Mouse (Mus musculus): ENCODE results near the gene Gm20388. TPM values are rescaled to one million over a fixed set of nuclear protein-coding genes. Genes with fewer than 3 reads are reported as not detected.

The Gm20388 gene
- total RNA-seq, 2 experiments from 2014 or later = 10.7 TPM; not detected in 1

DNA sequence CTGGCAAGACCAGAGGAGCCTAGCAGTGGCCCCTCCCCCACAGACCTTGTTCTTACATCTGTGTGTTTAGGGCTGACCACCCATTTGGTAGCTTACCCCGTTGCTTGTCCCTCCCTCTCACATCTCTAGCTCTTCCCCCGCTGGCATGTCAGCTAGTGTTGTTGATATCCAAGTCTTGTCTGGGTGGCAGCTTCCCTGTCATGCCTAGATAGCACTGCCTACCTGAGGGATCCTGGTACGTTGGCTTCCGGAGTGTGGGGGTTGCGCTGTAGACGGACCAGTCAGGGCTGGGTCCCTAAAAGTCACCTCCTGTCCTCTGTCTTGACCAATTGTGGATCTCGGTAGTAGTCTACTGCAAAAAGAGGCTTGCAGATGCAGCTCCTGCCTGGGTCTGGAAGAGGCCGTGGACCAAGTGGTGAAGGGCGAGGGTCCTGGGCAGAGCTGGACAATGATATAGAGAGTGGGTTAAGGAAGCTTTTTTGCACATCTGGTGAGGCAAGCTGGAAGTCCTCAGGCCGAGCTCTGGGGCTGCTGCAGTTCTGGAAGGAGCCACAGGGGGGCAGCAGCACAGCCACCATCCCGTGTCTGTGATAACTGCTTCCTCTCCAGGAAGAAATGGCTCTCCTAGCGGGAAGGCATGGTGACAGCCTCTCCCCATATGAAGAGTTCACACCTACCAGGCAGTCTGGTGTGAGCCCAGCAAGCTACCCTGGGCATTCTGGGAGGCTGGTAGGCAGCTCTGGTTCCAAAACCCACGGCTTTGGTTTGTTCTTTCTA is 659.5 kb downstream of the Gm20388 start:
- DNase-seq (ENCODE audit: low spot score in 2 of 2) = peak; percentile 71 to 88

DNA sequence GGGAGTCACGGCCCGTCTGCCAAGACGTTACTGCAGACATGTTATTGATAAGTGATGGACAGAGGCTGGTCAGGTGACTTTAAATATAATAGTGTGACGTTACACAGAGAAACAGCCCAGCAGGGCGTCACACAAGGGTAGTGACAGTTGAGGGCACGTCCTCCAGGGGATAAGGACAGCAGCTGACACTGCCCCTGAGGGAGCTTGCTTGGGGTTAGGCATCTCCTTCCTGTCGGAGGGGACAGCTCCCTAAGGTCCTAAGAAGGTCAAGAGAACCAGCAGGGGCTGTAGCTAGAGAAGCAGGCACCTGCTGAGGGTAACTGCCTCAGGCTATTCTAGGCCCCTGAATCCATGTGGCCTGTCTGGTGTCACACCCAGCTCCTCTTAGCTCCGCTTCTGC is 660.9 kb downstream of the Gm20388 start:
- DNase-seq (ENCODE audit: low spot score in 2 of 2) = no peak

DNA sequence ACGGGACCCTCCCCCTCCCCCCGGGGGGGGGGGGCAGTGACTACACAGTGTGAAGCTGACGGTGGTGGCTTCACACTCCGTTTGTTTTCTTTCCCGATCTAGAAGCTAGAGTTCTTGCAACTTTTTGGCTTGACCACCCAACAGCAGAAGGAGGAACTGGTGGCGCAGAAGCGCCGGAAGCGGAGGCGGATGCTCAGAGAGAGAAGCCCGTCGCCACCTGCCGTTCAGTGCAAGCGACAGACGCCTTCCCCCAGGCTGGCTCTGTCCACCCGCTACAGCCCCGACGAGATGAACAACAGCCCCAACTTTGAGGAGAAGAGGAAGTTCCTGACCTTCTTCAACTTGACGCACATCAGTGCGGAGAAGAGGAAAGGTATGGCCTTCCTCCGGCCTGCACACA is 661.9 kb downstream of the Gm20388 start:
- DNase-seq (ENCODE audit: low spot score in 2 of 2) = peak; percentile 78 to 88

DNA sequence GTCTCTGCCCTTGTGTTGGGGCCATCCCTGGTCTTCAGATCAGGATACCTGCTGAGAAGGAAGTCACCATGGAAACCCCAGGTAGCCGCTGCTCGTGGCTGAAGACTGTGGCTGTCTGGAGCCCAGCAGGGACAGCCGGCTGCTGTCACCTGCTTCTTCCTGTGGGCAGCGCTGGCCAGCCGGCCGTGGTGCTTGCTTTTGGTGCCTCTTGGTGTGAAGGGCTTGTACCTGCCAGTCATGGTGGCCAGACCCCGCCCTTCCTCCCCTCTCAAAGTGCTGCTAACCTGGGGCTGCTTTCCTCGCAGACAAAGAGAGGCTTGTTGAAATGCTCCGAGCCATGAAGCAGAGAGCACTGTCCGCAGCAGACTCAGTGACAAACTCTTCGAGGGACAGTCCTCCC is 663.2 kb downstream of the Gm20388 start:
- DNase-seq (ENCODE audit: low spot score in 2 of 2) = no peak

DNA sequence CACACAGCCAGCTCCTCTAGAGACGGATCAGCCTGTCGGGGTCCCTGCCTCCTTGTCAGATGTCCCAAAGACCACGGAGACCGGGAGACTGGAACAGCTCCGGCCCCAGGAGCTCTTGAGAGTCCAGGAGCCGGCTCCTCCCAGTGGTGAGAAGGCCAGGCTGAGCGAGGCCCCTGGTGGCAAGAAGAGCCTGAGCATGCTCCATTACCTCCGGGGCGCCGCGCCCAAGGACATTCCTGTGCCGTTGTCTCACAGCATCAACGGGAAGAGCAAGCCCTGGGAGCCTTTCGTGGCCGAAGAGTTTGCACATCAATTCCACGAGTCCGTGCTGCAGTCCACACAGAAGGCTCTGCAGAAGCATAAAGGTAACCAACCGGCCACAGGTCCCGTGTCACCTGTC is 664.3 kb downstream of the Gm20388 start:
- DNase-seq (ENCODE audit: low spot score in 2 of 2) = no peak

DNA sequence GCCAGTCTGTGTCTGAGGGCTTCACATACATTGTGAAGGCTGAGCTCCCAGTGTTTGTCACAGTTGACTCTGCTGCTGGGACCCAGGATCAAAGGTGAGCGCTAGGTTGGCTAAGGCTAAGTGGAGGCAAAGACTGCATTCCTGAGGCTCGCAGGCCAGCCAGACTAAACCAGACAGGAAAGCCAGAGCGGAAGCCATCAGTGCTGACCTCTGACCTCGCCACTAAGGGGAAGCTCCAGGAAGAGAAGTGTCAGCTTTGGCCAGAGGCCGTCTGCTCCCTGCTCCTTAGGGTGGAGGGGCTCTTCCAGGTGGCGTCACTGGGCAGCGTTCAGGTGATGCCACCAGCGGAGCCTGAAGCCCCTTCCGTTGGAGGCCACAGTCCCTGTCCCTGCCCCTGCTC is 665.2 kb downstream of the Gm20388 start:
- no peak for DNase-seq (ENCODE audit: low spot score in 2 of 2)

DNA sequence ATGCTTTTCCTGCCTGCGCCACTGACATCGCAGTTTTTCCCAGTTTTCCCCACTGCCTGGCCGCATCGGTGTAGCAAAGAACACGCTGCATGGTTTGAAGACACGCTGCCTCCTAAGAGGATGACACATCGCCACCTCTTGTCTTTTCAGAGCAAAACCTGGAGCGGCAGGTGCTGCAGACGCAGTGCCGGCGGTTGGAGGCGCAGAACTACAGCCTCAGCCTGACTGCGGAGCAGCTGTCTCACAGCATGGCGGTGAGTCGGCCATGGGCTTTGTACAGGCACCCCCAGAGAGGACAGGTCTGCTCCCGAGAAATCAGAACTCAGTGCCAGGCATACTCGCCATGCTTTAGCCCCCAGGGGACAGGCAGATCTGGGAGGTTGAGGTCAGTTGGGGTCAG is 667.2 kb downstream of the Gm20388 start:
- no peak for DNase-seq (ENCODE audit: low spot score in 2 of 2)

DNA sequence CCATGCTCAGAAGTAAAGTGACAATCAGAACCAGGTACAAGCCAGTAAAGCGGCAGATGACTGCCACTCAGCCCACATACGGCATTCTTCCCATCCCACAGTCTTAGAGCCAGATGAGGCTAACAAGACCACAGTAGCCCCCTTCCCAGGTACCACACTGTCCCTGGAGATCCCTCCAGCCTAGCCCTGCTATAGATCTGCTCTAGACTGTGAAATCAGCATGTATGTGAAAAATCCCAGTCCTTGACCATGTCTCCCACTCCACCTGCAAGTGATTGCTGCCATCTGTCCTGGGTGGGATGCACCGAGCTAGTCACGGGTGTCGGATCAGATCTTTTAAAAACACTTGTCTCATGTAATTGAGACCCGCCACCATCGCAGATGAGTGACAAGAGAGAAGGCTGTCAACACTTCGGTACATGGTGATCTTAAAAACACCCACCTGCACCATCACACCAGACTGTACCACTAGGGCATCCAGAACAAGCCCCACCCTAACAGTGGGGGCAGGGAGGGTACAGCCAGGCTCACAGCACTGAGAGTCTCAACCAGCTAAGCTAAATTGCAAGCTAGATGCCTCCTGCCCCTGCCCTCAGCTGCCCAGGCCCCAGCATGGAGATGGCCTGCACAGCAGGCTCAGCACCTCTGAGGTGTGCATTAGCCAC is 669.8 kb downstream of the Gm20388 start:
- DNase-seq (ENCODE audit: low spot score in 2 of 2) = peak; percentile 60 to 88

DNA sequence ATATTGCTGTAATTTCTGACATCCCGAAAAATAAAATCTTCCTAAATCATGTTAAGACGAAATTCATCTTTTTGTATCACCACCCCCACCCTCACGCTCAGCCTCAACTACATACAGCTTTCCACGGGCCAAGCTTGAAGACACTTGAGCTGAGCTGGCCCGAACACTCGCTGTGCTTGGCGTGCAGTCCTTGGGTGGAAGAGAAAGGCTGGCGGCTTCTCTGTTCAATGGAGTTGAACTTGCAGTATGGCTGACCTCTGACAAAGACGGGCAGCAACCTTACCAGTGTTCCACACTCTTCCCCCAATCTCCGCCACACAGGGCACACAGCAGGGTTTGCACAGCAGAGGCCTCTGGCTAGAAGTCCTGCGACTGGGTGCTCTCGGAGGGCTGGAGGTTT is 670.7 kb downstream of the Gm20388 start:
- no peak for DNase-seq (ENCODE audit: low spot score in 2 of 2)

DNA sequence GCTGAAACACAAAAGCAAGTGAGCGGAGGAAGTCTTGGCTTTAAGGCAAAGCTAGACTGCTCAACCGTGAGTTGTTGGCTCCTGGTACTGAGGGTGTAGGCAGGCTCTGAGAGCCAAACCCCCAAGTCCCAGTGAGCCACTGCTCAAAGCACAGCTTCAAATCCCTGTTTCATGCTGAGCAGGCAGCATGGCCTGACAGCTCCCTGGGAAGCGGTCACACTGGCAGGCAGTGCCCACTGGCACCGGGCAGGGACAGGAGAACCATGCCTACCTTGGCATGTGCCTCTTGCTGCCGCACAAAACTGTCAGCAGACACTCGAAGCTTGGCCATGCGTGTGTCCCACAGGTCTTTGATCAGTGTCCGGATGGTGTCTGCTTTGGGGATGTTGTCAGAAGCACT is 671.2 kb downstream of the Gm20388 start:
- DNase-seq (ENCODE audit: low spot score in 2 of 2) = no peak

DNA sequence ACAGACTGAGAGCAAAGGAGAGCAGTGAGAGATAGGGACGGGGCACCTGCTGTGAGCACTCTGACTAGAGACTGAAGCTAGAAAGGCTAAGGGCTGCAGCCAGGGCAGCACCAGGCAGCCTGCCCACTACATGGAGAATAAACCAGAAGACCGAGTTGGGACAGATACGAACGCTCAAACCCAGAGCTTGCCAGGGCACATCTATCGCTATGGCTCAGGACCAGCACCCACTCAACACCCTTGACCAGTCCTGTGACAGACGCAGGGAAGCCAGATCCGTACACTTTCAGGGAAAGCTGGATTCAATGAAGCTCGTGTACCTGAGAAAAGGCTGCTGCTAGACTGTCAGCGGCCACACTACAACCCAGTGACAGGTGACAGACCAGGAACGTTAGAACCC is 674.9 kb downstream of the Gm20388 start:
- DNase-seq (ENCODE audit: low spot score in 2 of 2) = no peak

DNA sequence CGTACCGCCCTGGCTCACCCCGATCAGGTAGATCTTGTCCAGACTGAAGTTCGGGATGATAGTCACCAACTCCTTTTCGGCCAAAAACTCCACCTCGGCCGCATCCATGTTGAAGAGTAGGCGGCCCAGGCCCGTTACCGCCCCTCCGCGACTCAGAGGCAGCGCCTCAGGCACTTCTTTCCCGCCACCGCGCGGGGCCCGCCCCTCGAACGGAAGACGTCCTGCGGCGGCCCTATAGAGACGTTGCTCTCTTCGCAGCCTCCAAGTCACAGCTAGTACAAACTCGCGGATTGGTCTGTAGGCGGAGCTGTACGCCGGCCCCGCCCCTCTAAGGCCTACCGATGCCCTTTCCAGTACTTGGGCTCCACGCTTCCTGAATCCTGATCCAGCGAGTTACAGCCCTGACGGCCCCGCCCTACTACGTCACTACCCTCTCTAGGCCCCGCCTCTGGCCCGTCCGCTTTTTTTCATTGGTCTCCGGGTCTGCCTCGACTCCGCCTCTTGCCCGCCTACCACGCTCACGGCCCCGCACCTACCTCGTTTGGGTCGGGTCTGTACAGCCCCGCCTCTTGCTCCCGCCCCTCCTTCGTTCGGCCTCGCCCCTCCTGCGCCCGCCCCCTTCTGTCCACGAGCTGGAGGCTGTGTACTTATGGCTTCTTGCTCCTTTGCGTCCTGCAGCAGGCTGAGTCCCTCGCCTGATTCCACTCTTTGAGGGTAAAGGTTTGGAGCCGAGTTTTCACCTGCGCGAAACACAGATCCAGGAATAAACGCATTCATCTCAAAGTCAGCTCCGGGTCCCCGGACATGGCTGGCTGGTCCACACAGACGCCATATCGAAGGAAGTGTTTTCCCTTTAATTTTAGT is 678.5 kb downstream of the Gm20388 start, which contains the start of gene Gins2:
Gene Gins2, minus strand, starts transcription at position 397 of the 864 bp plus-strand sequence.
- DNase-seq (ENCODE audit: low spot score in 2 of 2) = peak; percentile 100

DNA sequence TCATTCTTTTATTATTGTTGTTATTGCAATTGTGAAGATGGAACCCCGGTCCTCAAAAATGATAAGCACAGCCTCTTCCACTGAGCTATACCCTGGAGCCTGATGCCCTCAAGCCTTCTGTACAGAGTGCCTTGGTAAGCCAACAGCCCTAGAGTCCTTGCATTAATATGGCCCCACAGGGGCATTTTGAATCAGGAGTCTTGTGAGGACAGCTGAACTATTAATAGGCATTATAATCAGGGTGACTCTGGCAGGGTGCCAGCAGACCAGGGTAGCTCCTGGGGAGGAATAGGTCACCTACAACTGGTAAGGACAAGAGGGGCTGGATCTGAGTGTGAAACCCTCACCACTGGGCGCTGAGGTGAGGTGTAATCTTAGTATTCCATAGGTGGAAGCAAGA is 679.3 kb downstream of the Gm20388 start:
- DNase-seq (ENCODE audit: low spot score in 2 of 2) = peak in 1 of 2 experiments; percentile 27

DNA sequence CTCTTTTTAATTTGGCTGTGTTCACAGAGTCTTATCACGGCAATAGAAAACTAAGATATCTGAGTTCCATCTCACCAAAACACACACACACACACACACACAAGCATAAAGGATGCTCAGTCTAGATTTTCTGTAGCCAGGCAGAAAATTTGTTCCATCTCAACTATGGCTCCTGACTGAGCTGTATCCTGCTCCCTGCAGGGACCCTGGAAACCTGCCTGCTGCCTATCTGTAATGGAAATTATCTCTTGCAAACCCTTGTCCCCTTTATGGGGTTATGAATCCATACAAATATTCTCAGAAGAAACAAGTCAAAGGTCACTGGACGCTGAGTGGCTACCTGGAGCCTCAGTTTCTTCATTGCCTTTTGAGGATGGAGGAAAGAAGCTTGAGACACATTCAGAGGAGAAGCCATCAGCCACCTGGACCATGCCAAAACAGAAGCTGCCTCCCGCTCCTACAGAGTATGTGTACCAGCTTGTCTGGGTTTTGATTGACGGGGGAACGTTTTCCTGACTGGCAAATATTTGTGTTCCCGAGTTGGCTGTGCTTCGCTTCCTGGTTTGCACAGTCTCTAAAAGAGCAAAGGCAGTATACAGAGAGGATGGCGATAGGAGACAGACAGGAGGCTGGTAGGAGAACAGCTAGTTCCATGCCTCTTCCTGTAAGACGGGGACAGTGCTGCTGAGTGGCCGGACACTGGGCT is 681.1 kb downstream of the Gm20388 start:
- peak; percentile 72 to 78 for DNase-seq (ENCODE audit: low spot score in 2 of 2)

DNA sequence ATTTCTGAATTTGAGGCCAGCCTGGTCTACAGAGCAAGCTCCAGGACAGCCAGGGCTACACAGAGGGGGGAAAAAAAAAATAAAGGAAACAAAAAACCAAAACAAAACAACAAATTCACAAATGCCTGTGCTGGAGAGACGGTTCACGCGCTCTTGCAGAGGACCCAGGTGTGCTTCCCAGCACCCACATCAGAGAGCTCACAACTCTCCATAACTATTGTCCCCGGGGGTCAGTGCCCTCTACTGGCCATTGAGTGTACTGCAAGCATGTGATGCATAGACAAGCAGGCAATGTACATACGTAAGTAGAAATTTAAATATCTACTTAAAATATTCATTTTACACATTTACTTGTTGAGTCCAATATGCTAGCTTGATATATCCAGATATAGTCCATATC is 683.9 kb downstream of the Gm20388 start:
- DNase-seq (ENCODE audit: low spot score in 2 of 2) = no peak

DNA sequence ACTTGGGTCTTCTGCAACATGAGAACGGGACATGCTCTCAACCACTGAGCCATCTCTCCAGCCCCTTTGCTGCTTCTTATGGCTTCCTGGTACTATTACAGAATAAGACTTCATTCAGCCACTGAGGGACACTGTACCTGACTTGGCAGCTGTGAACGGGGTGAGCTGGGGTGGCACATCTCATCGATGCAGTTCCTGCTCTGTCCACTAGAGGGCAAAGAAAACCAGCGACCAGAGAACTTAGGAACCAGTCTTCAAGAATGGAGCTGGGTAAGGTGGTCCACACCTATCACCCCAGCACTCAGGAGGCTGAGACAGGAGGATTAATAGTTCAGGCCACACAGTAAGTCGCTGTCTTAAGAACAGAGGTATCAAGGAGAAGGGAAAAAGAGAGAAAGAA is 685.3 kb downstream of the Gm20388 start:
- no peak for DNase-seq (ENCODE audit: low spot score in 2 of 2)

DNA sequence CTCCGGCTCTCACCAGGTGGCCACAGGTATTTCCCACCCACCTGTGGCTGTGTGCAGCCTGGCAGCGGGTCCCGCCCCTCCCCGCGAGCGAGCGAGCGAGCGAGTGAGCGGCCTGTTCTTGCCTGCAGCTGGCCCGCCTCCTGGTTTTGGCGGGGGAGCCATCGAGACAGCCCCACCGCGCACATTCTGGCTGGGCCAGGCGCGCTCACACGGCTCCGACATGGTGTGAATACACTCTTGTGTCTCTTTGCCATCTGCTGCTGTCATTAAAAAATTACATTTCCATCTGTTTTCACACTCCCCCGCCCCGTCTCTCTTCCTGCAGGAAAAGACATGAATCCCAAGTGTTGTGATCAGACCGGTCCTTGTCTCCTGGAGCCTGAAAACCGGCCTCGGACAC is 687.9 kb downstream of the Gm20388 start:
- DNase-seq (ENCODE audit: low spot score in 2 of 2) = peak; percentile 89 to 95

DNA sequence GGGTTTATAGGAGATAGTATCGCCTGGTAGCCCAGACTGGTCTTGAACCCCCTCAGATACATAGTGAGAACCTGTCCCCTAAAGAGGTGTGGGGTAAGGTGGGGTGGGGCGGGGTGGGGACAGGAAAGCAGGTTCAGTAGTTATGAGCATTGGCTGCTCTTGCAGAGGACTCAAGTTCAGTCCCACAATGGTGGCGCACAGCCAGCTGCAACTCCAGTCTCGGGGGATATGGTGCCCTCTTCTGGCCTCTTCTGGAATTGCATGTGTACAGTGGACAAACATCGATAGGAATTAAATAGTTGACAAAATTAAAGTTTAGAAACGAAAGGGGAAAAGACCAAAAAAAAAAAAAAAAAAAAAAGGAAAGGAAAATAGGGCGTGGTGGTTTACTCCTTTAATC is 688.9 kb downstream of the Gm20388 start:
- DNase-seq (ENCODE audit: low spot score in 2 of 2) = peak in 1 of 2 experiments; percentile 90

DNA sequence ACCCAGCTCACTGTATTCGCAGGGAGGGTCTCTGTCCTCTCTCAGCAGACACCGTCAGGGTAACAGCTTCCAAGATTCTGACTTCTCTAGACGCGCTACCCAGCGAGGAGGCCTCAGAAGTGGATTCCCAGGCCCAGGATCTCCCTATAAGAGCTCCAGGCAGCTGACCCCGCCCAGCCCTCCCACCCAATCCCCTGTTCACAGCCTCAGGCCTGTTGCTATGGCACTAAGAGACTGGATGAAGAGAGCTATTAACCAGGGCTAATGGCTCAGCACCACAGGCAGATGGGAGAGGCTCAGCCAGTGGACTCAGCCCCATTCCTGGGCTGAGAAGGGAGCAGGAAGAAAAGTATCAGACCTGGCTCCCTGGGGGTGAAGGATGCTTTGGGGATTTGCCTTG is 692.0 kb downstream of the Gm20388 start:
- DNase-seq (ENCODE audit: low spot score in 2 of 2) = no peak

DNA sequence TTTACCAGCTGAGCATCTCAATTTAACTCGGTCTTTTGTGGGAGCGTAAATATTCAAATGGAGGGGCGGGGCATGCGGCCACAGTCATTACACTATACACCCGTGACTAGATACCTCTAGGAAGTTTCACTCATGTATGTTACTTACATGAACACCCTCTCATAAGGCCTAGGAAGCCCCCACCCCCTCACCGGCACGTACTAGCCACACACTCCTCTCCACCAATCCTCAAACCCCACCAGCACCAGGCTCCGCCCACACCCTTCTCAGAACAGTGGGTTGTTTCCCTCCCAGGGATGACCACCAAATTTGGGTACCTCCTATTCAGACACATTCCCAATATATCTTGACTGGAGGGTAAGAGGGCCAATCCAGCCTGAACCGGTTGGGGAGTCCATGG is 696.8 kb downstream of the Gm20388 start:
- no peak for DNase-seq (ENCODE audit: low spot score in 2 of 2)

DNA sequence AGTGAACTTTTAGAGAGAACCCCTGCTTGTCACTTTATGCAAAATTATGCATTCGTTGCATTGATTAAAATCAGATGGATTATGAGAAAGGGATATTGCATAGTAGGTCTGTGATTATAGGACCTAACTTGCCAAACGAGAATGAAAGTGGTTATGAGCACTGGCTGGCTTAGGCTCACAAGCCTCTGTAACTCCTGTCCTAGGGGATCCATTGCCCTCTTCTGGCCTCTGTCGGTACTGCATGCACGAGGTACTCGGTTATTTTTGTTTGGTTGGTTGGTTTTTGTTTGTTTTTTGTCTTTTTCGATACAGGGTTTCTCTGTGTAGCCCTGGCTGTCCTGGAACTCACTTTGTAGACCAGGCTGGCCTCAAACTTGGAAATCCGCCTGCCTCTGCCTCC is 697.2 kb downstream of the Gm20388 start:
- DNase-seq (ENCODE audit: low spot score in 2 of 2) = peak; percentile 71 to 90

Data from layer of hippocampus, adult 18-20 months (tissue).